Mouse (Mus musculus) cortical plate, adult 2 months (tissue): ENCODE measurements around the gene Anks1.

Source experiments
- CTCF ChIP-seq: fragments of 200-500 bp; IDR thresholded peaks from 2 replicates; pipeline ENCODE4 v1.5.1; 2011; ENCODE audit warnings: mild to moderate bottlenecking, control low read depth, low read length; ENCODE audit not compliant: insufficient read depth; ENCODE audit errors: extremely low read depth
- POLR2A ChIP-seq: fragments of 200-500 bp; IDR thresholded peaks from 2 replicates; pipeline ENCODE4 v1.6.1; 2011; ENCODE audit warnings: mild to moderate bottlenecking, low read length, control low read depth; ENCODE audit not compliant: insufficient read depth; ENCODE audit errors: extremely low read depth

GRCm38 (mm10) chr17:27947155-27947554, 38.0 kb downstream of the Anks1 start:
- no peak for TF ChIP-seq CTCF
- TF ChIP-seq POLR2A: no peak
